Mouse (Mus musculus): ENCODE results near the gene Nr0b2. TPM values are rescaled to one million over a fixed set of nuclear protein-coding genes. Genes with fewer than 3 reads are reported as not detected.
A peak's percentile ranks its signal among the peaks of the same experiment; 100 is the strongest.

Nr0b2 gene
- polyA plus RNA-seq, 1 experiment from 2014 or later = 0.13 TPM

GRCm38 (mm10) chr4:133569291-133570065, 16.3 kb downstream of the Nr0b2 start:
- Histone ChIP-seq H3K4me1 (no peaks in the 10 kb centered on the region), H3K27me3 (no peaks in the 10 kb centered on the region), H3K27ac (no peak overlapping the region), H3K9me3 (peaks cover 1% of the 10 kb centered on the region; the same call in 1 of the 2 replicates), H3K4me3 (no peak overlapping the region), H3K4me2 (replicated peaks) (no peak overlapping the region), H3K36me3 (no peaks in the 10 kb centered on the region), H3K9ac (no peak overlapping the region)
- ATAC-seq (ENCODE audit: low FRiP score, low read depth) = no peak
- 84% methylated on average over 10 of the region's 10 CpGs for WGBS

GRCm38 (mm10) chr4:133570066-133570466, 16.9 kb downstream of the Nr0b2 start:
- Histone ChIP-seq H3K9ac (no peak overlapping the region), H3K27me3 (no peaks in the 10 kb centered on the region), H3K4me1 (peaks cover 2% of the 10 kb centered on the region), H3K4me2 (replicated peaks) (no peak overlapping the region), H3K36me3 (no peaks in the 10 kb centered on the region), H3K4me3 (no peak overlapping the region), H3K9me3 (no peaks in the 10 kb centered on the region), H3K27ac (no peak overlapping the region)
- WGBS = 62% methylated on average over 10 of the region's 10 CpGs
- no peak for ATAC-seq (ENCODE audit: low FRiP score, low read depth)

GRCm38 (mm10) chr4:133574070-133574842, 21.1 kb downstream of the Nr0b2 start, which contains the start of gene Gpatch3:
TSS of gene Gpatch3 (plus strand) at chr4:133574745.
- Histone ChIP-seq H3K4me3 (peak within 1 kb of the TSS; percentile 97), H3K9me3 (no peaks in the 10 kb centered on the region), H3K36me3 (peaks cover 16% of the 10 kb centered on the region), H3K27ac (peak within 1 kb of the TSS; percentile 79), H3K27me3 (no peaks in the 10 kb centered on the region), H3K9ac (peak within 1 kb of the TSS; percentile 93), H3K4me2 (replicated peaks) (peak within 1 kb of the TSS; percentile 92), H3K4me1 (peaks cover 12% of the 10 kb centered on the region)
- 7% methylated on average over 44 of the region's 44 CpGs for WGBS
- peak; percentile 95 for ATAC-seq (ENCODE audit: low FRiP score, low read depth)

- peak overlapping the region; percentile 93 for H3K9ac ChIP-seq
- H3K36me3 ChIP-seq = peaks cover 22% of the 10 kb centered on the region
- under 1% methylated on average over 41 of the region's 41 CpGs for WGBS
- peak; percentile 52; the same call in 1 of the 2 replicates for ATAC-seq (ENCODE audit: low FRiP score, low read depth)
- no peaks in the 10 kb centered on the region for H3K27me3 ChIP-seq
- H3K4me2 ChIP-seq (replicated peaks) = peak overlapping the region; percentile 92
- peak overlapping the region; percentile 79 for H3K27ac ChIP-seq
- no peaks in the 10 kb centered on the region for H3K9me3 ChIP-seq
- H3K4me1 ChIP-seq = peaks cover 12% of the 10 kb centered on the region
- H3K4me3 ChIP-seq = peak overlapping the region; percentile 97
Measured at GRCm38 (mm10) chr4:133574843-133575202, 21.6 kb downstream of the Nr0b2 start.

- Histone ChIP-seq H3K9ac (0 out of 2 replicates have a peak overlapping the region, but pooled peaks have one; percentile 35), H3K27ac (no peak overlapping the region), H3K4me2 (replicated peaks) (no peak overlapping the region), H3K9me3 (no peaks in the 10 kb centered on the region), H3K4me1 (peaks cover 12% of the 10 kb centered on the region), H3K4me3 (no peak overlapping the region), H3K36me3 (peaks cover 49% of the 10 kb centered on the region), H3K27me3 (no peaks in the 10 kb centered on the region)
- WGBS = 76% methylated on average over 12 of the region's 12 CpGs
- no peak for ATAC-seq (ENCODE audit: low FRiP score, low read depth)
Measured at GRCm38 (mm10) chr4:133577983-133578382, 24.8 kb downstream of the Nr0b2 start.

- H3K4me1 ChIP-seq = peaks cover 13% of the 10 kb centered on the region
- peak; percentile 9; the same call in 1 of the 2 replicates for ATAC-seq (ENCODE audit: low FRiP score, low read depth)
Measured at GRCm38 (mm10) chr4:133583690-133584058, 30.5 kb downstream of the Nr0b2 start.

GRCm38 (mm10) chr4:133584059-133584951, 31.1 kb downstream of the Nr0b2 start, which contains the start of gene Gpn2:
TSS of gene Gpn2 (plus strand) at chr4:133584362.
- no peaks in the 10 kb centered on the region for H3K27me3 ChIP-seq
- peak; percentile 89 for ATAC-seq (ENCODE audit: low FRiP score, low read depth)
- WGBS = 2% methylated on average over 65 of the region's 65 CpGs
- H3K9me3 ChIP-seq = no peaks in the 10 kb centered on the region
- H3K27ac ChIP-seq = peak within 1 kb of the TSS; percentile 70; the same call in 1 of the 2 replicates
- H3K4me3 ChIP-seq = peak within 1 kb of the TSS; percentile 95
- H3K4me2 ChIP-seq (replicated peaks) = peak within 1 kb of the TSS; percentile 100
- peak within 1 kb of the TSS; percentile 87 for H3K9ac ChIP-seq
- H3K4me1 ChIP-seq = peaks cover 13% of the 10 kb centered on the region
- H3K36me3 ChIP-seq = peaks cover 67% of the 10 kb centered on the region

More at GRCm38 (mm10) chr4:133583690-133584058, 30.5 kb downstream of the Nr0b2 start:
- Histone ChIP-seq H3K4me2 (replicated peaks) (peak overlapping the region; percentile 100), H3K27me3 (no peaks in the 10 kb centered on the region), H3K9ac (peak overlapping the region; percentile 87), H3K9me3 (no peaks in the 10 kb centered on the region), H3K27ac (peak overlapping the region; percentile 70; the same call in 1 of the 2 replicates), H3K36me3 (peaks cover 67% of the 10 kb centered on the region), H3K4me3 (peak overlapping the region; percentile 95)
- WGBS = 64% methylated on average over 6 of the region's 6 CpGs

- peak; percentile 66; the same call in 1 of the 2 replicates for ATAC-seq (ENCODE audit: low FRiP score, low read depth)
- Histone ChIP-seq H3K4me2 (replicated peaks) (no peak overlapping the region), H3K36me3 (peaks cover 54% of the 10 kb centered on the region), H3K27ac (no peak overlapping the region), H3K4me3 (no peak overlapping the region), H3K9me3 (no peaks in the 10 kb centered on the region), H3K27me3 (no peaks in the 10 kb centered on the region), H3K4me1 (0 out of 2 replicates have a peak, but pooled peaks cover 2% of the 10 kb centered on the region), H3K9ac (no peak overlapping the region)
- WGBS = 31% methylated on average over 7 of the region's 7 CpGs
Measured at GRCm38 (mm10) chr4:133592570-133592969, 39.4 kb downstream of the Nr0b2 start.

- WGBS = 67% methylated on average over 7 of the region's 7 CpGs
- no peak overlapping the region for H3K4me3 ChIP-seq
- peaks cover 13% of the 10 kb centered on the region for H3K4me1 ChIP-seq
- H3K4me2 ChIP-seq (replicated peaks) = no peak overlapping the region
- no peak overlapping the region for H3K9ac ChIP-seq
- no peak overlapping the region for H3K27ac ChIP-seq
- H3K9me3 ChIP-seq = no peaks in the 10 kb centered on the region
- no peak for ATAC-seq (ENCODE audit: low FRiP score, low read depth)
- peaks cover 25% of the 10 kb centered on the region for H3K36me3 ChIP-seq
- H3K27me3 ChIP-seq = peaks cover 29% of the 10 kb centered on the region
Measured at GRCm38 (mm10) chr4:133595538-133595937, 42.4 kb downstream of the Nr0b2 start.

- Histone ChIP-seq H3K9me3 (no peaks in the 10 kb centered on the region), H3K9ac (no peak overlapping the region), H3K4me3 (no peak overlapping the region), H3K36me3 (peaks cover 19% of the 10 kb centered on the region), H3K27ac (no peak overlapping the region), H3K27me3 (peaks cover 31% of the 10 kb centered on the region), H3K4me2 (replicated peaks) (no peak overlapping the region), H3K4me1 (peaks cover 13% of the 10 kb centered on the region)
- ATAC-seq (ENCODE audit: low FRiP score, low read depth) = no peak
- WGBS = 82% methylated on average over 6 of the region's 6 CpGs
Measured at GRCm38 (mm10) chr4:133596084-133596483, 42.9 kb downstream of the Nr0b2 start.

GRCm38 (mm10) chr4:133598616-133599015, 45.4 kb downstream of the Nr0b2 start:
- H3K9me3 ChIP-seq = no peaks in the 10 kb centered on the region
- peaks cover 19% of the 10 kb centered on the region for H3K4me1 ChIP-seq
- no peak overlapping the region; the same call in 1 of the 2 replicates for H3K27ac ChIP-seq
- H3K36me3 ChIP-seq = peaks cover 8% of the 10 kb centered on the region
- H3K4me2 ChIP-seq (replicated peaks) = peak overlapping the region; percentile 79
- no peak overlapping the region for H3K4me3 ChIP-seq
- H3K9ac ChIP-seq = no peak overlapping the region
- 47% methylated on average over 4 of the region's 4 CpGs for WGBS
- no peak for ATAC-seq (ENCODE audit: low FRiP score, low read depth)
- H3K27me3 ChIP-seq = peaks cover 57% of the 10 kb centered on the region

Data from limb, embryonic 13.5 days (tissue).